ENCODE assay signal across 11 mouse cellular contexts in genomic region chr12:71481899-71482593, GRCm38 (mm10).
DNase-seq lines count a peak whose midpoint lies in the region; ATAC-seq lines count a peak whose summit lies in the region.
"Had no signal": no experiment of that assay in that cellular context is flagged by ENCODE, and none has a peak within 500 bp of the region (broad histone marks: within the 10 kb centered on the region; RNA-seq: fewer than 3 reads in every experiment).

No protein-coding gene starts in this region.

- H3K4me3 ChIP-seq in heart, embryonic 10.5 days = no peak overlapping the region
- no peak overlapping the region for H3K4me3 ChIP-seq in heart, embryonic 12.5 days
- H3K4me3 ChIP-seq in midbrain, embryonic 11.5 days (ENCODE audit: low read depth, low read length) = no peak overlapping the region
- no peak overlapping the region for H3K4me3 ChIP-seq in midbrain, embryonic 16.5 days (ENCODE audit: low read depth, low read length)
- H3K4me3 ChIP-seq in intestine, embryonic 16.5 days (ENCODE audit: low read length) = no peak overlapping the region
- H3K4me3 ChIP-seq in stomach, embryonic 14.5 days (ENCODE audit: low read depth, low read length) = no peak overlapping the region

- 65% methylated on average over 9 of the region's 9 CpGs for WGBS in heart, embryonic 10.5 days
- WGBS in heart, embryonic 12.5 days = 73% methylated on average over 9 of the region's 9 CpGs
- 58% methylated on average over 9 of the region's 9 CpGs for WGBS in midbrain, embryonic 11.5 days
- WGBS in midbrain, embryonic 16.5 days = 48% methylated on average over 9 of the region's 9 CpGs
- 37% methylated on average over 9 of the region's 9 CpGs for WGBS in intestine, embryonic 16.5 days
- 47% methylated on average over 9 of the region's 9 CpGs for WGBS in stomach, embryonic 14.5 days

- no peaks in the 10 kb centered on the region for H3K9me3 ChIP-seq in heart, embryonic 10.5 days
- H3K9me3 ChIP-seq in heart, embryonic 12.5 days (replicated peaks) = no peaks in the 10 kb centered on the region
- no peaks in the 10 kb centered on the region for H3K9me3 ChIP-seq in midbrain, embryonic 11.5 days (ENCODE audit: control insufficient read depth, low read length)
- H3K9me3 ChIP-seq in midbrain, embryonic 16.5 days (replicated peaks; ENCODE audit: control insufficient read depth, low read length, poor library complexity, severe bottlenecking) = no peaks in the 10 kb centered on the region
- H3K9me3 ChIP-seq in intestine, embryonic 16.5 days (ENCODE audit: control insufficient read depth, low read length) = no peaks in the 10 kb centered on the region
- H3K9me3 ChIP-seq in stomach, embryonic 14.5 days (ENCODE audit: control insufficient read depth, low read depth, low read length) = no peaks in the 10 kb centered on the region

- DNase-seq in heart, embryonic 10.5 days (ENCODE audit: low spot score) = no peak
- peak; percentile 86 for DNase-seq in midbrain, embryonic 11.5 days (ENCODE audit: low spot score, missing footprints)
- DNase-seq in left cerebral cortex, adult 18-20 months (ENCODE audit: low spot score in 2 of 2) = no peak
- DNase-seq: adrenal gland, adult 8-10 months had no signal

- no peak overlapping the region for H3K9ac ChIP-seq in heart, embryonic 12.5 days
- H3K9ac ChIP-seq in midbrain, embryonic 11.5 days (ENCODE audit: low read length) = no peak overlapping the region
- no peak overlapping the region for H3K9ac ChIP-seq in midbrain, embryonic 16.5 days (ENCODE audit: low read depth, low read length)
- H3K9ac ChIP-seq in intestine, embryonic 16.5 days (ENCODE audit: low read depth, low read length) = no peak overlapping the region
- no peak overlapping the region for H3K9ac ChIP-seq in stomach, embryonic 14.5 days (replicated peaks; ENCODE audit: low read depth, low read length)

- H3K4me1 ChIP-seq in heart, embryonic 10.5 days = peaks cover 50% of the 10 kb centered on the region
- H3K4me1 ChIP-seq in heart, embryonic 12.5 days (replicated peaks) = peaks cover 38% of the 10 kb centered on the region
- H3K4me1 ChIP-seq in midbrain, embryonic 11.5 days (ENCODE audit: control insufficient read depth, insufficient read depth, low read length) = peaks cover 3% of the 10 kb centered on the region
- peaks cover 15% of the 10 kb centered on the region; the same call in 1 of the 2 replicates for H3K4me1 ChIP-seq in midbrain, embryonic 16.5 days (ENCODE audit: control insufficient read depth, insufficient read depth, low read length)
- H3K4me1 ChIP-seq in intestine, embryonic 16.5 days (ENCODE audit: control insufficient read depth, insufficient read depth, low read length) = peaks cover 21% of the 10 kb centered on the region
- H3K4me1 ChIP-seq in stomach, embryonic 14.5 days (ENCODE audit: control insufficient read depth, insufficient read depth, low read length) = peaks cover 13% of the 10 kb centered on the region

- no peak overlapping the region for H3K4me2 ChIP-seq in heart, embryonic 12.5 days
- no peak overlapping the region for H3K4me2 ChIP-seq in midbrain, embryonic 11.5 days
- H3K4me2 ChIP-seq in midbrain, embryonic 16.5 days (ENCODE audit: low read length) = no peak overlapping the region
- H3K4me2 ChIP-seq in intestine, embryonic 16.5 days (ENCODE audit: low read depth, low read length) = no peak overlapping the region
- H3K4me2 ChIP-seq in stomach, embryonic 14.5 days (replicated peaks; ENCODE audit: low read depth, low read length) = no peak overlapping the region

- H3K36me3 ChIP-seq in heart, embryonic 10.5 days = no peaks in the 10 kb centered on the region
- no peaks in the 10 kb centered on the region for H3K36me3 ChIP-seq in heart, embryonic 12.5 days
- H3K36me3 ChIP-seq in midbrain, embryonic 11.5 days (ENCODE audit: control insufficient read depth, insufficient read depth, low read length) = no peaks in the 10 kb centered on the region
- H3K36me3 ChIP-seq in midbrain, embryonic 16.5 days (ENCODE audit: control insufficient read depth, insufficient read depth, low read length) = no peaks in the 10 kb centered on the region
- no peaks in the 10 kb centered on the region for H3K36me3 ChIP-seq in intestine, embryonic 16.5 days (ENCODE audit: control insufficient read depth, insufficient read depth, low read length)
- no peaks in the 10 kb centered on the region for H3K36me3 ChIP-seq in stomach, embryonic 14.5 days (ENCODE audit: control insufficient read depth, insufficient read depth, low read length)

- no peaks in the 10 kb centered on the region for H3K27me3 ChIP-seq in heart, embryonic 10.5 days (ENCODE audit: insufficient read depth, poor library complexity, severe bottlenecking)
- no peaks in the 10 kb centered on the region for H3K27me3 ChIP-seq in heart, embryonic 12.5 days (replicated peaks)
- peaks cover 3% of the 10 kb centered on the region; the same call in 1 of the 2 replicates for H3K27me3 ChIP-seq in midbrain, embryonic 11.5 days (ENCODE audit: control insufficient read depth, insufficient read depth, low read length)
- no peaks in the 10 kb centered on the region for H3K27me3 ChIP-seq in midbrain, embryonic 16.5 days (ENCODE audit: control insufficient read depth, insufficient read depth, low read depth, low read length)
- no peaks in the 10 kb centered on the region for H3K27me3 ChIP-seq in intestine, embryonic 16.5 days (replicated peaks; ENCODE audit: control insufficient read depth, insufficient read depth, low read length)
- no peaks in the 10 kb centered on the region for H3K27me3 ChIP-seq in stomach, embryonic 14.5 days (ENCODE audit: control insufficient read depth, insufficient read depth, low read length)

- no peak for ATAC-seq in heart, embryonic 12.5 days (ENCODE audit: insufficient number of reproducible peaks, low FRiP score)
- no peak for ATAC-seq in midbrain, embryonic 11.5 days (ENCODE audit: low FRiP score)
- ATAC-seq in midbrain, embryonic 16.5 days = no peak
- no peak for ATAC-seq in intestine, embryonic 16.5 days
- ATAC-seq in stomach, embryonic 14.5 days (ENCODE audit: insufficient number of reproducible peaks, insufficient read depth, low FRiP score, low read depth) = peak; percentile 26; the same call in 1 of the 2 replicates
- ATAC-seq in megakaryocyte, adult 5-6 weeks (ENCODE audit: poor library complexity, severe bottlenecking) = no peak
- ATAC-seq: inflammation-experienced regulatory T-cells, adult 6 months had no signal

- H3K27ac ChIP-seq in heart, embryonic 10.5 days = peak overlapping the region; percentile 57; the same call in 1 of the 2 replicates
- H3K27ac ChIP-seq in heart, embryonic 12.5 days (ENCODE audit: poor library complexity, severe bottlenecking) = no peak overlapping the region
- H3K27ac ChIP-seq in midbrain, embryonic 11.5 days (ENCODE audit: low read depth, low read length) = no peak overlapping the region
- no peak overlapping the region for H3K27ac ChIP-seq in midbrain, embryonic 16.5 days (ENCODE audit: low read length)
- peak overlapping the region; percentile 60 for H3K27ac ChIP-seq in intestine, embryonic 16.5 days (ENCODE audit: low read length)
- peak overlapping the region; percentile 77 for H3K27ac ChIP-seq in stomach, embryonic 14.5 days (ENCODE audit: low read length)
- H3K27ac ChIP-seq: macrophage had no signal

Comparison
In these comparisons a context has a peak if more than half of its experiments do, and no peak if none do; other contexts are left out.
1. H3K27ac ChIP-seq: peak in heart, embryonic 10.5 days (single experiment), intestine, embryonic 16.5 days (single experiment) and stomach, embryonic 14.5 days (single experiment); none in heart, embryonic 12.5 days (single experiment), midbrain, embryonic 11.5 days (single experiment) and midbrain, embryonic 16.5 days (single experiment).